ENCODE assay signal across 13 mouse cellular contexts in the genomic region with DNA sequence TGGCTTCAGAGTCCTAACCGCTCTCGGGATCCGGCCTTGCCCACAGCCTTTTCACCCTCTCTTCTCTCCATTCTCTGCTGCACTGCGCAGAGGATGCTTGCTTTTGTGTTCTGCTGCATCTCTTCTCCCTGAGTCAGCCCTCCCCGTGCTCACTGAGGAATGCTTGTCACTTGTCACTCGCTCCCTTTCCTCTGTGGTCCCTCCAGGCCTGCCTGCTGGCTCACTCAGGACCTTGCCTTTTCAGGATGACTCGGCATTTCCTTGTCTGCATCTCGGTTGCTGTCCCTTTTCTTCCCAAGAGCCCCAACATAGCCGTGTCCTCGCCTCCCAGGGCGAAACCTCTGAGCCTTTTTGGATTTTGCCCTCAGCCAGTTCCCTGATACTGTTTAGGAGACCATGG. TPM values are rescaled to one million over a fixed set of nuclear protein-coding genes. Genes with fewer than 3 reads are reported as not detected.
A peak's percentile ranks its signal among the peaks of the same experiment; 100 is the strongest.
DNase-seq lines count a peak whose midpoint lies in the region; ATAC-seq and TF ChIP-seq lines count a peak whose summit lies in the region.
"Had no signal": no experiment of that assay in that cellular context is flagged by ENCODE, and none has a peak within 500 bp of the region (broad histone marks: within the 10 kb centered on the region; RNA-seq: fewer than 3 reads in every experiment).

No protein-coding gene starts in this region.

- TF ChIP-seq EP300 in lung, postnatal 0 days (IDR thresholded peaks at IDR 0.05), result no peak
- no peak for TF ChIP-seq EP300 in liver, embryonic 14.5 days (IDR thresholded peaks at IDR 0.05; ENCODE audit: low read depth)

- no peak for TF ChIP-seq CTCF in lung, postnatal 0 days (IDR thresholded peaks at IDR 0.05)
- no peak for TF ChIP-seq CTCF in liver, embryonic 14.5 days (IDR thresholded peaks at IDR 0.05; ENCODE audit: low read depth)

- H3K27ac ChIP-seq in lung, embryonic 16.5 days (ENCODE audit: low read length), result no peak overlapping the region
- H3K27ac ChIP-seq in lung, postnatal 0 days (ENCODE audit: low read length), result no peak overlapping the region
- H3K27ac ChIP-seq in liver, embryonic 14.5 days, result peak overlapping the region; percentile 69
- H3K27ac ChIP-seq: lung, embryonic 15.5 days; stomach, embryonic 15.5 days had no signal

- no peak overlapping the region for H3K4me2 ChIP-seq in lung, embryonic 16.5 days (ENCODE audit: low read depth, low read length)
- no peak overlapping the region for H3K4me2 ChIP-seq in lung, postnatal 0 days (replicated peaks; ENCODE audit: low read depth, low read length)
- peak overlapping the region; percentile 34; the same call in 1 of the 2 replicates for H3K4me2 ChIP-seq in liver, embryonic 14.5 days (ENCODE audit: low read depth)
- H3K4me2 ChIP-seq: lung, embryonic 15.5 days; stomach, embryonic 15.5 days had no signal

- DNase-seq in embryo, embryonic 11 days, result peak; percentile 10
- no peak for DNase-seq in embryo, embryonic 9.5 days (ENCODE audit: extremely low spot score)
- no peak for DNase-seq in lung, postnatal 0 days (ENCODE audit: low spot score)
- DNase-seq in liver, embryonic 14.5 days (ENCODE audit: low read depth in 3 of 3, low spot score in 3 of 3), result no peak
- no peak for DNase-seq in gastrocnemius, postnatal 25 days
- DNase-seq: cerebellum, postnatal 25 days; kidney, adult 2 months had no signal

- 0 out of 2 replicates have a peak, but pooled peaks have one; percentile 17 for ATAC-seq in lung, embryonic 16.5 days (ENCODE audit: low read depth)
- no peak for ATAC-seq in lung, postnatal 0 days
- peak; percentile 75 for ATAC-seq in common myeloid progenitor, adult 5-6 weeks (replicated peaks; ENCODE audit: low read depth, poor library complexity, severe bottlenecking)
- peak; percentile 78 for ATAC-seq in liver, embryonic 14.5 days (ENCODE audit: insufficient read depth)
- ATAC-seq in monocyte, adult 5-6 weeks (replicated peaks; ENCODE audit: insufficient number of reproducible peaks, low FRiP score, low TSS enrichment, poor library complexity, severe bottlenecking), result no peak
- ATAC-seq: activated CD4-positive, CD25-positive, alpha-beta regulatory T cell, adult 4 months had no signal

- peaks cover 6% of the 10 kb centered on the region for H3K36me3 ChIP-seq in lung, embryonic 16.5 days (ENCODE audit: control insufficient read depth, insufficient read depth, low read length)
- H3K36me3 ChIP-seq in lung, postnatal 0 days (ENCODE audit: insufficient read depth, low read length), result no peaks in the 10 kb centered on the region
- H3K36me3 ChIP-seq in liver, embryonic 14.5 days (replicated peaks; ENCODE audit: control insufficient read depth, insufficient read depth, low read depth), result peaks cover 86% of the 10 kb centered on the region

- no peak overlapping the region for H3K4me3 ChIP-seq in lung, embryonic 16.5 days (ENCODE audit: low read length)
- no peak overlapping the region for H3K4me3 ChIP-seq in lung, postnatal 0 days (ENCODE audit: low read depth, low read length)
- no peak overlapping the region; a peak in 1 of 4 replicates for H3K4me3 ChIP-seq in liver, embryonic 14.5 days (ENCODE audit: insufficient read depth in 1 of 2, low read depth in 2 of 2, low read length in 2 of 2)
- H3K4me3 ChIP-seq: lung, embryonic 15.5 days; stomach, embryonic 15.5 days had no signal

- no peaks in the 10 kb centered on the region for H3K27me3 ChIP-seq in lung, embryonic 16.5 days (ENCODE audit: control insufficient read depth, insufficient read depth, low read depth, low read length)
- H3K27me3 ChIP-seq in lung, postnatal 0 days (replicated peaks; ENCODE audit: insufficient read depth, low read length), result no peaks in the 10 kb centered on the region
- H3K27me3 ChIP-seq in liver, embryonic 14.5 days (ENCODE audit: control insufficient read depth, insufficient read depth, low read length), result no peaks in the 10 kb centered on the region
- H3K27me3 ChIP-seq: lung, embryonic 15.5 days; stomach, embryonic 15.5 days had no signal

- no peaks in the 10 kb centered on the region for H3K9me3 ChIP-seq in lung, embryonic 16.5 days (ENCODE audit: control insufficient read depth, low read length)
- H3K9me3 ChIP-seq in lung, postnatal 0 days (ENCODE audit: low read length), result no peaks in the 10 kb centered on the region
- no peaks in the 10 kb centered on the region for H3K9me3 ChIP-seq in liver, embryonic 14.5 days (ENCODE audit: control insufficient read depth, low read length)
- H3K9me3 ChIP-seq: lung, embryonic 15.5 days; stomach, embryonic 15.5 days had no signal

- 69% methylated on average over 11 of the region's 11 CpGs for WGBS in lung, embryonic 16.5 days
- 74% methylated on average over 11 of the region's 11 CpGs for WGBS in lung, postnatal 0 days
- 56% methylated on average over 11 of the region's 11 CpGs for WGBS in liver, embryonic 14.5 days (ENCODE audit: insufficient replicate concordance)

- peaks cover 6% of the 10 kb centered on the region for H3K4me1 ChIP-seq in lung, embryonic 16.5 days (replicated peaks; ENCODE audit: control insufficient read depth, insufficient read depth, low read length)
- no peaks in the 10 kb centered on the region for H3K4me1 ChIP-seq in lung, postnatal 0 days (ENCODE audit: insufficient read depth, low read depth, low read length)
- H3K4me1 ChIP-seq in liver, embryonic 14.5 days (replicated peaks; ENCODE audit: control insufficient read depth in 2 of 2, insufficient read depth in 2 of 2, low read length in 1 of 2), result peaks cover 19 to 35% of the 10 kb centered on the region in 2 experiments
- H3K4me1 ChIP-seq: stomach, embryonic 15.5 days had no signal

- no peak overlapping the region for H3K9ac ChIP-seq in lung, embryonic 16.5 days (ENCODE audit: low read length)
- H3K9ac ChIP-seq in lung, postnatal 0 days (replicated peaks; ENCODE audit: low read depth), result no peak overlapping the region
- H3K9ac ChIP-seq in liver, embryonic 14.5 days (replicated peaks), result no peak overlapping the region
- H3K9ac ChIP-seq: lung, embryonic 15.5 days; stomach, embryonic 15.5 days had no signal

RNA-seq across cellular contexts. Expression of gene Nadk2, which starts 15.8 kb away (rescaled TPM):
- polyA plus RNA-seq in lung, embryonic 16.5 days (2015; fragmentation: Nextera tagmentation; extraction: Ambion mirVana), result 27.4 and 31.8 TPM in 2 replicates
- polyA plus RNA-seq in lung, postnatal 0 days (2015; fragmentation: Nextera tagmentation; extraction: Ambion mirVana), result 20.0 and 21.9 TPM in 2 replicates
- 107 and 115 TPM in 2 replicates for total RNA-seq in common myeloid progenitor, adult 5-6 weeks (2017)
- polyA plus RNA-seq in liver, embryonic 14.5 days (2012; rRNA removed), result 53.8 and 96.0 TPM in 2 replicates
- 113 and 125 TPM in 2 replicates for polyA plus RNA-seq in liver, embryonic 14.5 days (2014; fragmentation: Nextera tagmentation; extraction: Ambion mirVana)
- 29.7 to 32.9 TPM (median 31.5 TPM) in 3 replicates for total RNA-seq in monocyte, adult 5-6 weeks (2017)
- 10 to 100 TPM; 19.3 to 24.2 TPM for total RNA-seq in gastrocnemius, postnatal 25 days (2021)

RNA-seq across cellular contexts. Expression of gene Lmbrd2, which starts 53.5 kb away (rescaled TPM):
- 2.8 and 3.2 TPM in 2 replicates for polyA plus RNA-seq in lung, embryonic 16.5 days (2015; fragmentation: Nextera tagmentation; extraction: Ambion mirVana)
- 2.1 and 2.4 TPM in 2 replicates for polyA plus RNA-seq in lung, postnatal 0 days (2015; fragmentation: Nextera tagmentation; extraction: Ambion mirVana)
- total RNA-seq in common myeloid progenitor, adult 5-6 weeks (2017), result 5.3 and 10.5 TPM in 2 replicates
- polyA plus RNA-seq in liver, embryonic 14.5 days (2012; rRNA removed), result 2.7 and 3.1 TPM in 2 replicates
- polyA plus RNA-seq in liver, embryonic 14.5 days (2014; fragmentation: Nextera tagmentation; extraction: Ambion mirVana), result 2.1 and 2.4 TPM in 2 replicates
- total RNA-seq in monocyte, adult 5-6 weeks (2017), result 8.1 to 15.4 TPM (median 10.2 TPM) in 3 replicates
- total RNA-seq in gastrocnemius, postnatal 25 days (2021), result 10 to 100 TPM; 11.9 to 13.5 TPM

Comparison
In these comparisons a context has a peak if more than half of its experiments do, and no peak if none do; other contexts are left out.
1. ATAC-seq: peak in lung, embryonic 16.5 days (single experiment), common myeloid progenitor, adult 5-6 weeks (single experiment) and liver, embryonic 14.5 days (single experiment); none in lung, postnatal 0 days (single experiment) and monocyte, adult 5-6 weeks (single experiment).